Mouse (Mus musculus) embryonic fibroblast, embryonic 13.5 days (primary cell): ENCODE data around the gene Vmn1r31. TPM values are rescaled to one million over a fixed set of nuclear protein-coding genes. Genes with fewer than 3 reads are reported as not detected.

Experiments
- H3K27ac ChIP-seq: 2 replicates; pipeline ENCODE4 v1.5.1; 2012; ENCODE audit warnings: low read length, control low read depth, inconsistent platforms; ENCODE audit not compliant: insufficient read depth
- H3K4me1 ChIP-seq: 2 replicates; pipeline ENCODE4 v1.6.1; 2011; ENCODE audit warnings: low read length; ENCODE audit not compliant: control insufficient read depth, insufficient read depth
- H3K4me3 ChIP-seq: 2 replicates; pipeline ENCODE4 v1.5.1; 2011; ENCODE audit warnings: mild to moderate bottlenecking, control low read depth, low read length; ENCODE audit not compliant: insufficient read depth
- CTCF ChIP-seq: IDR thresholded peaks from 2 replicates; pipeline ENCODE4 v1.5.1; 2011; ENCODE audit warnings: mild to moderate bottlenecking, control low read depth, low read length, moderate library complexity, borderline replicate concordance; ENCODE audit not compliant: insufficient read depth
- POLR2A ChIP-seq: IDR thresholded peaks from 2 replicates; pipeline ENCODE4 v1.6.1; 2011; ENCODE audit warnings: low read depth, mild to moderate bottlenecking, control low read depth, low read length, moderate library complexity
- polyA plus RNA-seq: library from polyadenylated mRNA; stranded (reverse); fragments of >200 nt; gene quantifications from 2 replicates; pipeline ENCODE4 v1.2.4, GENCODE M21; 2011; ENCODE audit warnings: low read depth; ENCODE audit not compliant: missing spikeins, insufficient read length

Gene Vmn1r31
- not detected in 2 replicates for polyA plus RNA-seq

DNA sequence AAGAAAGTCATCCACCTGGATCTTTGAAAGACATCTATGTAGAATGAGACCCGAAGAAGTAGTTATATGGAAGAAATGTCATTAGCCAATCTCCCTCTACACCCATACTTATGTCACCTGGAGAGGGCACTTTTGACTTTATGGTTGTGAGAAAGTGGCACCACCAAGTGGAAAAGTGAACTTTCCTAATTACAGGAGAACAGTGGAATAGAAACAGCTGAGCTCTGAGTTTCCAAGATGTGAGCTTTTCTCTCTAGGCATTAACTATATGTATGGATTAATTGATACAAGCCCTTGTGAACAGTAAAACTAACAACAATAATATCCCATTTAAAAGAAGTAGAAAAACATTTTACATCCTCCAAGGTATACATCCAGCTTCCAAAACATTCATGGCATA is at the start of gene Vmn1r31:
Gene Vmn1r31, minus strand, starts transcription at position 101 of the 400 bp plus-strand sequence.
- no peaks in the 10 kb centered on the region for H3K4me1 ChIP-seq
- TF ChIP-seq CTCF = no peak
- TF ChIP-seq POLR2A = no peak
- H3K4me3 ChIP-seq = no peak within 1 kb of the TSS
- H3K27ac ChIP-seq = no peak within 1 kb of the TSS

GRCm38 (mm10) chr6:58443285-58443684 is 31.8 kb downstream of the Vmn1r31 start, which contains the start of gene Vmn1r30:
Vmn1r30 (minus strand) TSS chr6:58443385.
- Histone ChIP-seq H3K4me1 (no peaks in the 10 kb centered on the region), H3K27ac (no peak within 1 kb of the TSS), H3K4me3 (no peak within 1 kb of the TSS)
- TF ChIP-seq CTCF = no peak
- no peak for TF ChIP-seq POLR2A

Other genes with a start within 250 kb of the Vmn1r31 start
- not detected in 2 replicates for gene Vmn1r28, start 213.3 kb downstream of the Vmn1r31 start, polyA plus RNA-seq
- gene Vmn1r29, start 173.8 kb downstream of the Vmn1r31 start, polyA plus RNA-seq = not detected in 2 replicates
- gene Vmn1r30, start 31.9 kb downstream of the Vmn1r31 start, polyA plus RNA-seq = not detected in 2 replicates
- 60.0 and 87.5 TPM in 2 replicates for gene Abcg2, start 109.2 kb upstream of the Vmn1r31 start, polyA plus RNA-seq